Mouse (Mus musculus) limb, embryonic 13.5 days (tissue): ENCODE results near the gene Zfp790. TPM values are rescaled to one million over a fixed set of nuclear protein-coding genes. Genes with fewer than 3 reads are reported as not detected.
"Not testable (repeated sequence)": the region's sequence is repeated elsewhere in the genome, so short reads cannot be mapped to it uniquely, and the experiment has no call there.

Source experiments
- ATAC-seq: fragments of 200-750 bp; cut with Nextera tagmentation; 2 replicates; pipeline ENCODE4 v1.8.0; 2017; ENCODE audit warnings: low read depth, moderate number of reproducible peaks, moderate TSS enrichment; ENCODE audit not compliant: low FRiP score
- H3K27ac ChIP-seq: fragments of 300-500 bp; sonication (generic); 2 replicates; pipeline ENCODE4 v1.5.1; 2015; ENCODE audit warnings: inconsistent platforms, mild to moderate bottlenecking, moderate library complexity
- H3K27me3 ChIP-seq: fragments of 300-500 bp; sonication (generic); 2 replicates; pipeline ENCODE4 v1.6.1; 2015; ENCODE audit warnings: mild to moderate bottlenecking, inconsistent platforms
- H3K36me3 ChIP-seq: fragments of 300-500 bp; sonication (generic); 2 replicates; pipeline ENCODE4 v1.6.1; 2015; ENCODE audit warnings: inconsistent platforms, mild to moderate bottlenecking, moderate library complexity
- H3K4me1 ChIP-seq: fragments of 300-500 bp; sonication (generic); 2 replicates; pipeline ENCODE4 v1.6.1; 2015; ENCODE audit warnings: inconsistent platforms
- H3K4me2 ChIP-seq: fragments of 300-500 bp; sonication (generic); replicated peaks from 2 replicates; pipeline ENCODE4 v1.6.1; 2015; ENCODE audit warnings: inconsistent platforms, mild to moderate bottlenecking, moderate library complexity
- H3K4me3 ChIP-seq: fragments of 300-500 bp; sonication (generic); 2 replicates; pipeline ENCODE4 v1.5.1; 2015; ENCODE audit warnings: moderate library complexity, mild to moderate bottlenecking, inconsistent platforms
- H3K9ac ChIP-seq: fragments of 300-500 bp; sonication (generic); 2 replicates; pipeline ENCODE4 v1.6.1; 2015; ENCODE audit warnings: mild to moderate bottlenecking, inconsistent platforms
- H3K9me3 ChIP-seq: fragments of 300-500 bp; sonication (generic); 2 replicates; pipeline ENCODE4 v1.6.1; 2016; ENCODE audit warnings: inconsistent platforms
- WGBS: fragments of 180-500 bp; shearing (Covaris S2); methylation state at CpG from one replicate; pipeline ENCODE4 v1.1.7; 2015; 5-methylcytosine and 5-hydroxymethylcytosine counted together
- microRNA counts: library from miRNA; unstranded; fragments of <30 nt; microRNA quantifications from one replicate; lab custom pipeline; 2016
- microRNA-seq: library from miRNA; unstranded; fragments of <30 nt; microRNA quantifications from one replicate; pipeline ENCODE4, GENCODE M21; 2016
- polyA plus RNA-seq: library from polyadenylated mRNA; unstranded; fragments of >200 nt; fragmentation: Nextera tagmentation; extraction: Ambion mirVana; gene quantifications from 2 replicates; pipeline ENCODE4 v1.2.1, GENCODE M21; 2015

Gene Zfp790
- polyA plus RNA-seq, 1 experiment from 2014 or later = 17.3 TPM

GRCm38 (mm10) chr7:29852831-29853218 lies 36.9 kb downstream of the Zfp790 start:
- Histone ChIP-seq H3K4me2 (peak overlapping the region; percentile 76), H3K27me3 (no peaks in the 10 kb centered on the region), H3K9ac (peak overlapping the region; percentile 71), H3K27ac (no peak overlapping the region; the same call in 1 of the 2 replicates), H3K36me3 (peaks cover 26% of the 10 kb centered on the region), H3K9me3 (0 out of 2 replicates have a peak, but pooled peaks cover 3% of the 10 kb centered on the region), H3K4me1 (peaks cover 6% of the 10 kb centered on the region), H3K4me3 (peak overlapping the region; percentile 65)
- 56% methylated on average over 9 of the region's 9 CpGs for WGBS
- no peak; the same call in 1 of the 2 replicates for ATAC-seq

GRCm38 (mm10) chr7:29853219-29853842 lies 37.4 kb downstream of the Zfp790 start, which contains the start of gene Zfp940:
TSS of gene Zfp940 (minus strand) at chr7:29853669.
- Histone ChIP-seq H3K4me1 (peaks cover 6% of the 10 kb centered on the region), H3K36me3 (peaks cover 23% of the 10 kb centered on the region), H3K9me3 (0 out of 2 replicates have a peak, but pooled peaks cover 3% of the 10 kb centered on the region), H3K27ac (no peak within 1 kb of the TSS; the same call in 1 of the 2 replicates), H3K27me3 (no peaks in the 10 kb centered on the region), H3K9ac (peak within 1 kb of the TSS; percentile 71), H3K4me3 (peak within 1 kb of the TSS; percentile 65), H3K4me2 (peak within 1 kb of the TSS; percentile 76)
- 1% methylated on average over 21 of the region's 21 CpGs for WGBS
- ATAC-seq = peak; percentile 97

GRCm38 (mm10) chr7:29859532-29860517 lies 43.9 kb downstream of the Zfp790 start, which contains the start of gene Zfp420:
TSS of gene Zfp420 (plus strand) at chr7:29859979.
- H3K4me3 ChIP-seq = peak within 1 kb of the TSS; percentile 56

GRCm38 (mm10) chr7:29861660-29862059 lies 45.7 kb downstream of the Zfp790 start:
- ATAC-seq = no peak
- Histone ChIP-seq H3K9ac (no peak overlapping the region), H3K27me3 (no peaks in the 10 kb centered on the region), H3K4me1 (peaks cover 10% of the 10 kb centered on the region), H3K27ac (no peak overlapping the region), H3K4me3 (no peak overlapping the region), H3K36me3 (peaks cover 10% of the 10 kb centered on the region), H3K9me3 (no peaks in the 10 kb centered on the region), H3K4me2 (no peak overlapping the region)
- 85% methylated on average over 7 of the region's 7 CpGs for WGBS

More at GRCm38 (mm10) chr7:29859532-29860517, 43.9 kb downstream of the Zfp790 start, which contains the start of gene Zfp420:
- Histone ChIP-seq H3K4me1 (peaks cover 10% of the 10 kb centered on the region), H3K9me3 (no peaks in the 10 kb centered on the region), H3K27ac (no peak within 1 kb of the TSS), H3K27me3 (no peaks in the 10 kb centered on the region), H3K4me2 (peak within 1 kb of the TSS; percentile 74), H3K36me3 (peaks cover 10% of the 10 kb centered on the region), H3K9ac (peak within 1 kb of the TSS; percentile 69)
- ATAC-seq = peak; percentile 98
- 5% methylated on average over 32 of the region's 32 CpGs for WGBS

GRCm38 (mm10) chr7:29874256-29874655 lies 58.3 kb downstream of the Zfp790 start:
- H3K36me3 ChIP-seq = peaks cover 62% of the 10 kb centered on the region
- H3K4me2 ChIP-seq = no peak overlapping the region
- no peak overlapping the region for H3K4me3 ChIP-seq
- peaks cover 48% of the 10 kb centered on the region for H3K9me3 ChIP-seq
- no peaks in the 10 kb centered on the region for H3K4me1 ChIP-seq
- no peak for ATAC-seq
- H3K27ac ChIP-seq = no peak overlapping the region
- 95% methylated on average over 10 of the region's 10 CpGs for WGBS
- H3K27me3 ChIP-seq = no peaks in the 10 kb centered on the region
- no peak overlapping the region for H3K9ac ChIP-seq

GRCm38 (mm10) chr7:29877561-29877960 lies 61.6 kb downstream of the Zfp790 start:
- H3K9ac ChIP-seq, H3K27ac ChIP-seq, ATAC-seq, H3K4me3 ChIP-seq, H3K4me2 ChIP-seq, H3K4me1 ChIP-seq, H3K27me3 ChIP-seq: not testable (repeated sequence)
- Histone ChIP-seq H3K9me3 (peaks cover 35% of the 10 kb centered on the region), H3K36me3 (peaks cover 55% of the 10 kb centered on the region)
- 92% methylated on average over 9 of the region's 9 CpGs for WGBS

- H3K9me3 ChIP-seq = peaks cover 37% of the 10 kb centered on the region
- no peak for ATAC-seq
- no peak overlapping the region for H3K4me3 ChIP-seq
- no peaks in the 10 kb centered on the region for H3K4me1 ChIP-seq
- H3K27me3 ChIP-seq = no peaks in the 10 kb centered on the region
- H3K27ac ChIP-seq = no peak overlapping the region
- H3K4me2 ChIP-seq = no peak overlapping the region
- H3K36me3 ChIP-seq = peaks cover 37% of the 10 kb centered on the region
- 46% methylated on average over 7 of the region's 7 CpGs for WGBS
- no peak overlapping the region for H3K9ac ChIP-seq
Observed at GRCm38 (mm10) chr7:29880056-29880455, 64.1 kb downstream of the Zfp790 start.

MicroRNAs encoded within 50 kb of the gene (microRNA counts, 519-probe panel; counts per million panel counts)
- 594 counts per million, percentile 2 among the panel's probes with 10 or more counts for microRNA mmu-miR-1964 (lab: Ali Mortazavi, UCI)

Small RNAs within 50 kb of the gene (microRNA-seq; reads per million reads assigned to microRNA genes)
- gene Mir1964 = 3.1 reads per million, percentile 13 among the genes with 10 or more reads in this experiment

Other genes with a start within 250 kb of the Zfp790 start
- not detected in 2 replicates for gene Catsperg2, start 89.1 kb upstream of the Zfp790 start, polyA plus RNA-seq
- 13.3 and 14.7 TPM in 2 replicates for gene Zfp84, start 47.6 kb upstream of the Zfp790 start, polyA plus RNA-seq
- 11.9 and 12.3 TPM in 2 replicates for gene Zfp30, start 32.1 kb upstream of the Zfp790 start, polyA plus RNA-seq
- 7.2 and 8.1 TPM in 2 replicates for gene Zfp940, start 37.6 kb downstream of the Zfp790 start, polyA plus RNA-seq
- gene Zfp420, start 43.9 kb downstream of the Zfp790 start, polyA plus RNA-seq = 10.4 and 11.1 TPM in 2 replicates
- gene Zfp27, start 90.5 kb downstream of the Zfp790 start, polyA plus RNA-seq = 14.5 and 14.7 TPM in 2 replicates
- 8.3 and 8.5 TPM in 2 replicates for gene Zfp383, start 92.1 kb downstream of the Zfp790 start, polyA plus RNA-seq
- gene Zfp74, start 138.0 kb downstream of the Zfp790 start, polyA plus RNA-seq = 14.9 and 17.6 TPM in 2 replicates
- 27.2 and 27.9 TPM in 2 replicates for gene Zfp568, start 167.8 kb downstream of the Zfp790 start, polyA plus RNA-seq
- gene Zfp14, start 235.3 kb downstream of the Zfp790 start, polyA plus RNA-seq = 6.1 and 6.8 TPM in 2 replicates